Comparison of ENCODE assay signal across 8 mouse cellular contexts in the genomic region with DNA sequence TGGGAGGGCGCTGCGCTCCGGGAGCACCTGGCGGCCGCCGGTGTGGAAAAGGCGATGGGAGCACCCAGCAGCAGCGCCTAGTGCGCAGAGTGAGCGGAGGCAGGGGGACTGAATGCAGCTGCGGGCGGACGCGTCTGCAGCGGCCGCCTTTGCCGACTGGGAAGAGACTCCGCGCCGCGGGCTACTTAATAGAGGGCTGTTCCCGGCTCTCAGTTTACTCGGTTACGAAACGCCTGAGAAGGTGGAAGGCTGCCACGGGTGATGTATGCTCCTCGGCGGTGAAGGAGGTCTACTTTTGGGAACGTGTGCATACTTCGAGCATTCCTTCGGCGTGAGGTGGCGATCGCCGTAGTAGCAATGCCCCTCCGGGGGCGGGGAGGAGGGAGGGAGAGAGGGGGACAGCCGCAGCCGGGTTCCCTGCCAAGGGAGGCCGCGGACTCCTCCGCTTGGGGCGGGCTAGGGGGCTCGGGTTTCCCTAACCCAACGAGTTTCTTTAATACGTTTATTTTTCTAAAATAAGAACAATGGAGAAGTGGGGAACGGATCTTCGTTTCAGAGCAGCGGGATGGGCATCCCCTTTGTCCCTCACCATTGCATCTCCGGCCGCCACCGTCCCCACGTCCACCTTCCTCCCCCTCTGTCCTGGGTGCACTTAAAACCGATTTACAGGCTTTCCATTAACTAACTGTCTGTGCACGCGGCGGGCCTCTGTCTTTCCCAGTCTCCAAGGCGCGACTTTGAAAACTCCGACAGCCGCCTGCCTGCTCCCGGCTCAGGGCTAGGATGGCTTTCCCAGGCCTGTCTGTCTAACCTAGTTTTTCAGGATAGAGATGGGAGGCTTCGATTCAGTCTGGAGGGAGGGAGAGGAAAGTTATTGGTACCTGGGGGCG. TPM values are rescaled to one million over a fixed set of nuclear protein-coding genes. Genes with fewer than 3 reads are reported as not detected.
DNase-seq lines count a peak whose midpoint lies in the region; ATAC-seq and TF ChIP-seq lines count a peak whose summit lies in the region.
"Had no signal": no experiment of that assay in that cellular context is flagged by ENCODE, and none has a peak within 500 bp of the region (broad histone marks: within the 10 kb centered on the region; RNA-seq: fewer than 3 reads in every experiment).

A gene (minus strand): TSS at position 351 of the 890 bp plus-strand sequence.

- peak; percentile 92 for DNase-seq in NIH3T3 (ENCODE audit: low read depth)
- DNase-seq in brain, adult 2 months (ENCODE audit: low read depth, low spot score) = peak; percentile 48
- DNase-seq in forelimb bud, embryonic 11.5 days (ENCODE audit: low read depth, low spot score) = peak; percentile 66
- peak; percentile 62 to 71 for DNase-seq in heart, postnatal 36 days
- DNase-seq in limb, embryonic 14.5 days (ENCODE audit: low spot score) = peak; percentile 93
- peak; percentile 54 for DNase-seq in urinary bladder, adult 2 months (ENCODE audit: low spot score)

- H3K27me3 ChIP-seq in limb, embryonic 14.5 days (ENCODE audit: control insufficient read depth, insufficient read depth, low read length) = no peaks in the 10 kb centered on the region
- H3K27me3 ChIP-seq in midbrain, embryonic 16.5 days (ENCODE audit: control insufficient read depth, insufficient read depth, low read depth, low read length) = peaks cover 27% of the 10 kb centered on the region

- TF ChIP-seq POLR2A in limb, embryonic 14.5 days (IDR thresholded peaks at IDR 0.05; ENCODE audit: borderline replicate concordance, extremely low read depth, insufficient read depth, insufficient read length) = peak; percentile 87; the same call in 1 of the 2 replicates

- peak; percentile 68 for ATAC-seq in limb, embryonic 14.5 days (ENCODE audit: low FRiP score, low read depth)
- ATAC-seq in midbrain, embryonic 16.5 days = peak; percentile 67

- H3K36me3 ChIP-seq in limb, embryonic 14.5 days (ENCODE audit: control insufficient read depth, insufficient read depth, low read length) = no peaks in the 10 kb centered on the region
- no peaks in the 10 kb centered on the region for H3K36me3 ChIP-seq in midbrain, embryonic 16.5 days (ENCODE audit: control insufficient read depth, insufficient read depth, low read length)

- H3K4me3 ChIP-seq in limb, embryonic 14.5 days (replicated peaks; ENCODE audit: low read length) = peak within 1 kb of the TSS; percentile 70
- peak within 1 kb of the TSS; percentile 56 for H3K4me3 ChIP-seq in midbrain, embryonic 16.5 days (ENCODE audit: low read depth, low read length)
- H3K4me3 ChIP-seq: erythroblast, embryonic 14.5 days had no signal

- WGBS in limb, embryonic 14.5 days = under 1% methylated on average over 64 of the region's 64 CpGs
- WGBS in midbrain, embryonic 16.5 days = under 1% methylated on average over 63 of the region's 64 CpGs

- peak within 1 kb of the TSS; percentile 85 for H3K9ac ChIP-seq in limb, embryonic 14.5 days (ENCODE audit: low read depth, low read length, severe bottlenecking)
- peak within 1 kb of the TSS; percentile 64 for H3K9ac ChIP-seq in midbrain, embryonic 16.5 days (ENCODE audit: low read depth, low read length)

- peak within 1 kb of the TSS; percentile 76 for H3K4me2 ChIP-seq in limb, embryonic 14.5 days (replicated peaks; ENCODE audit: low read depth, low read length, severe bottlenecking)
- peak within 1 kb of the TSS; percentile 98 for H3K4me2 ChIP-seq in midbrain, embryonic 16.5 days (ENCODE audit: low read length)

- H3K4me1 ChIP-seq in limb, embryonic 14.5 days (ENCODE audit: control insufficient read depth, insufficient read depth, low read length) = peaks cover 34% of the 10 kb centered on the region
- H3K4me1 ChIP-seq in midbrain, embryonic 16.5 days (ENCODE audit: control insufficient read depth, insufficient read depth, low read length) = peaks cover 30% of the 10 kb centered on the region

- no peaks in the 10 kb centered on the region for H3K9me3 ChIP-seq in limb, embryonic 14.5 days (ENCODE audit: control insufficient read depth, low read length)
- no peaks in the 10 kb centered on the region for H3K9me3 ChIP-seq in midbrain, embryonic 16.5 days (replicated peaks; ENCODE audit: control insufficient read depth, low read length, poor library complexity, severe bottlenecking)

- H3K27ac ChIP-seq in limb, embryonic 14.5 days (replicated peaks; ENCODE audit: low read depth, low read length) = peak within 1 kb of the TSS; percentile 96
- H3K27ac ChIP-seq in midbrain, embryonic 16.5 days (ENCODE audit: low read length) = no peak within 1 kb of the TSS

- intact Hi-C loops in heart, postnatal 36 days (cut with DNase I) = loop anchor here (5.0 to 10.0 kb wide), 2 partner anchors 274 to 351 kb away; no protein-coding TSS in a partner anchor

RNA-seq across cellular contexts. Expression of the gene that starts here (rescaled TPM):
- under 1 TPM; 0.94 to 0.95 TPM for total RNA-seq in heart, postnatal 36 days (2021)
- polyA plus RNA-seq in limb, embryonic 14.5 days (2012; rRNA removed) = 296 and 337 TPM in 2 replicates
- 259 and 270 TPM in 2 replicates for polyA plus RNA-seq in limb, embryonic 14.5 days (2014; fragmentation: Nextera tagmentation; extraction: Ambion mirVana)
- polyA plus RNA-seq in midbrain, embryonic 16.5 days (2015; fragmentation: Nextera tagmentation; extraction: Ambion mirVana) = 4.2 and 4.5 TPM in 2 replicates
- 201 and 217 TPM in 2 replicates for polyA plus RNA-seq in urinary bladder, adult 2 months (2012; rRNA removed)
- polyA plus RNA-seq: erythroblast, embryonic 14.5 days had no signal

Comparison
In these comparisons a context has a peak if more than half of its experiments do, and no peak if none do; other contexts are left out.
1. RNA of the gene that starts here (polyA plus RNA-seq): 259 to 337 TPM in limb, embryonic 14.5 days and 201 to 217 TPM in urinary bladder, adult 2 months; 4.2 to 4.5 TPM in midbrain, embryonic 16.5 days; every median in the first group is over 10 times any median in the second.
2. Peak in DNase-seq in heart, postnatal 36 days; RNA of the gene not detected or under 1 TPM.
3. Peak in every context shown above with its lines, with median percentiles within 50 percentile points of each other: DNase-seq.